Mouse (Mus musculus) right cerebral cortex, postnatal 4 days (tissue): ENCODE measurements around the gene Tas2r135.

Experiments used
- DNase-seq: peaks from one replicate; pipeline ENCODE4 v3.0.0-alpha.2; 2022

Gene Tas2r135

DNA sequence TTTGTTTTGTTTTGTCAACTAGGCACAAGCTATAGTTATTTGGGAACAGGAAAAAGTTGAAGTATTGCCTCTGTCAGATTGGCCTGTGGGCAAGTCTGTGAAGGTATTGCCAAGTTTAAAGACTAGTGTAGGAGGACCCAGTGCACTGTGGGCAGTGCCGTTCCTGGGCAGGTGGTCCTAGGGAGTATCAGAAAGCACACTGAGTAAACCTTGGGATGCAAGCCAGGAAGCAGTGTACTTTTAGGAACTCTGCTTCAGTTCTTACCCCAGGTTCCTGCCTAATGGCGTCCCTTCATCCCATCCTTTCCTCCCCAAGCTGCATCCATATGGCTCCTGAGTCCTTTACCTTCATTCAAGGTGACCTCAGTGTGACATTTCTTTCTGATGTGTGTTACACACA is 30.1 kb upstream of the Tas2r135 start:
- no peak for DNase-seq

DNA sequence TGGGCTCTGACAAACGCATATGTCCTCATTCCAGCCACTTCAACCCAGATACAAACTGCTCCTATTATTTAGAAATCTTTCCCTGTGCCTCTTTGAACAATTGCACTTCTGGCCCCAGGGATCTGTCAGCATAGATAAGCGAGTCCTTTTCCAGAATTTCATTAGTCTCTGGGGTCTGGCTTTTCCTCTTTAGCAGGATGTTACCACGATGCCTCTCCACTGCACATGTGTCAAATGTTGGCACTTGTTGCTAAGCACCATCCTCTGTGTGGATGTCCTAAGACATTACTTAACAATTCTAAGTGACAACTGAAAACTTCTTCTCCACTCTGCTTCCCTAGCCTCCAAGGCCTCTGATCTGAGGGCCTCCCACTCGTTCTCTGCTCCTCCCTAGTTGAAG is 29.2 kb upstream of the Tas2r135 start:
- DNase-seq = no peak

DNA sequence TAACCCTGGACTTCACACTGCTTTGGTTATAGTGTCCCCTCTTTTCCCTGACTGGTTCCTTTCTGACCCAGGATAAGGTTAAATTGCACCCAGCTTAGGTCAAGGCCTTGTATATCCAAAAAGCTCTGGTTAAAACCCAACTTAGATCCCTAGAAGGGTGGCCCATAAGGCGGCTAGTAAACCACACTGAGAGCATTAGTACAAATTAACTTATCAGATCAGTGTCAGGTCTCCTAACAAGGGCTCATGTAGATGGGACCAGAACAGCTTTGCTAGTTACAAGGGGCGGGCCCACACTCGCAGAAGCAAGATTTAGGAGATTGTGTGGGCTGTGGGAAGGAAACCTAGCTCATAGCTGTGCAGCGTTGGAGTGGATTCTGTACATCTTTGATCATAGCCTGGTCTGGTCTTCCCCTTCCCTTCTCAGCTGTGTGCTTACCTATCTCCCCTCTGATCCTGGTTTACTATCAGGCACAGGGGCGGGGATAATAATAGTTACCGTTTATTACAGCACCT is 28.7 kb upstream of the Tas2r135 start:
- no peak for DNase-seq

DNA sequence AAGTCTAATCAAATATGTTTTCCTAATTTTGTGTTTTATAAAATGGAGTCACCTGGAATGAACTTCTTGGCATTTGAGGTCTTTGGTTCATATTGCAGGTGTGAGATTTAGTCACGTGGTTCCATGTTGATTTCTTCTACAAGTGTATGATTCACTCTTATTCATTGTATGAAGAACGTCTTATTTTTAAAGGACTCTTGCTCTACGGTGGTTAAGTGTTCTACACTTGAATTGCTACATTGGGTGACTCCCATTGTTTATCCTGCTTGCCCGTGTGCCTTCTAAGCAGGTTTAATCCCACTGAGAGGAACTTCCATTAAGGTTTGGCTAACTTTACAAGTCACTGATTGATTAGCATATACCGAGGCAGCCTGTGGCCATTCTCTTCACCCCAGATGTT is 28.0 kb upstream of the Tas2r135 start:
- DNase-seq = no peak

DNA sequence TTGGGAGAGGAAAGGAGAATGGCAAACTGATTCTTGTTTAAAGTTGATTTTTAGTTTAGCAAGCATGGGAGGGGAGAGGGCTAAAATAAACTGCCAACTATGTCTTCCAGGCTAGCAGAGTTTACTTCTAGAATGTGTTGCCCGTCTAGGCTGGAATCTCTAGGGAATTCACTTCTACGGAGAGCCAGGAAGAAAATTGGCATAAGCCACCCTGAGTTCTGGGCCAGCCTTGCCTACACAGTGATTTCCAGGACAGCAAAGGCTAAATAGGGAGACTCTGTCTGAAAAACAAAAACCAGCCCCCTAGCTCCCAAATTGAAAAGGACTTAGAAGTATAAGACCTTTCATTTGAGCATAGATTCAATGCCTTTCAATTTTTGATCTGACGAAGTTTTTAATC is 25.7 kb upstream of the Tas2r135 start:
- no peak for DNase-seq

DNA sequence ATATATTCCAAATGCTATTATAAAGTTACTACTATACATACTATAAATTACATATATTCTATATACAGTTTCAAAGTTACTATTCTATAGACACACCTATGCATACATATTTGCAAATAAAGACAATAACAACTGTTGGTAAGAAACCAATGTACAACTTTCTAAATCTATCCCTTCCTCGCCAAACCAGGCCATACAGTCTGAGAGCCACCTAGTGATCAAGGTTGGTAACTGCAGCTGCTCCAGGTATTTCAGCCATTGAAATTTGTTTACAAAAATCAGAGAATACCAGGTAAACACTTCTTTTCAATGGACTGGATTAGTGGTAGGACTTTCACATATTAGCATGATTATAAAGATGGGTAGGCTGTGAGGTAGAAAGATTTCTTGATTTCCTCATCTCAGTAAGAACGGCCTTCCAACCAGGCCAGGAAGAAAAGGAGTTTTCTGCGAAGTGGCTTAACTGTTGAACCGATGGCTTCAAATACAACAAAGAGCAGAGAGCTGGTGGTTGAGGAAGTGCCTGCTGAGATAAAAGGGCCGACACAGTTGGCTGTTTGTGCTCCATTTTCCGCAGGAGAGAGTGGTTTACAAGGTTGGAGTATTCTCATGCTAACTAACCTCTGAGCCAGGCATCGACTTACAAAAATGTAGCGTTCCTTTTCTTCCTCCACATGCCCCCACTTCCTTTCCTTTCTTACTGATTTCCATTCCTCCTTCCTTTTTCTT is 24.7 kb upstream of the Tas2r135 start:
- DNase-seq = peak; percentile 26

DNA sequence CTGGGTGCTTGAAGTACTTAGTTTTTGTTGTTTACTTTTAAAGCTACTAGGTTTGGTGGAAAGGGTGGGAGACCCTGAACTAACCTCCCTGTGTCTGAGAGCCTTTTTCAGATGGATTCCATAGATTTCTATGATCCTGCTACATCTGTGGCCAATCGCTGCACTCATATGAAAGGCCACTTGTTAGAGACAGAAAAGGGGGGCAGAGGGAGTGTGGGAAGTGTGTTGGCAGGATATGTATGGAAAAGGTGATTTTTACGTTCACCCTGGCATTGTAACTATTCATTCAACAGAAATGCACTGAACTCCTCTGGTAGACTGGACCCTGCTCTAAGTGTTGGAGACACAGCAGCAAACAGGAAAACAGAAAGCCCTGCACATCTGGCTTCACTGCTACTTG is 24.0 kb upstream of the Tas2r135 start:
- DNase-seq = no peak

DNA sequence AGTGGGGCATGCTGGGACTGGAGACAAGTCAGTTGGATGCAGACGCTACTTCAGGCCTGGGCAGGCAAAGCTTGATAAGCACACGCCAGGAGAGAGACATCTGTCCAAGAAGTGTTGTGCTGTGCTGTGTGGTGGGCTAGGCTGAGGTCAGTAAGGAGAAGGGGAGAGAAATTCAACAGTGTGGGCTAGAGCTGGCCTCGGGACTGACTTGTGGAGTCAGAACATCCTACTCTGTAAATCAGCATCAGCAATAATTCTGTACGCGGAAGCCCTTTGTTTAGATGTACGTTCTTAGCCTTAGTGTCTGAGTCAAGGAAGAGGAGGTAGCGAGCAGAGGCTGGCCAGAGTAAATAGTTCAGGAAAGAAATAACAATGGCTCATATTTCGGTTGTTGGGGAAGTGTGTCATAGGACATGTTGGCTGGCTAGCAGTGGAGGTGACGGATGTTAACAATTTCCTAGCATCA is 23.3 kb upstream of the Tas2r135 start:
- no peak for DNase-seq

DNA sequence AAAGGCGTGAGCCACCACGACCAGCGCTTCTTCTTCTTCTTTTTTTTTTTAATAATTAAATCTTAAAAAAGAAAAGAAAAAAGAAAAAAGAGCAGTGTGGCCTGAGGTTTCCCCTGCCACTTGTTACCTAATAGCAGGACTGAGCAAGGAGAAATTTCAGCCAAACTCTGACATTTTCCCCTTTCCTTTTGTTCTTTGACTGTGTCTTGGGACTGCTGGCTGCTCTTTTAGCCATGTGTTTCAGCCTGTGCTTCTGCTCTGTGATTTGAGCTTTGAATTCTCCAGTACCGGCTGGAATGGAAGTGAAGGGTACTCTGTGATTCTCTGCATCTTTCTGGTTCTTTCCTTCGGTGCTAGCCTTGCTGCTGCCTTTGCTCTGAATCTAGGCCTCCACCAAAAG is 21.9 kb upstream of the Tas2r135 start:
- no peak for DNase-seq

DNA sequence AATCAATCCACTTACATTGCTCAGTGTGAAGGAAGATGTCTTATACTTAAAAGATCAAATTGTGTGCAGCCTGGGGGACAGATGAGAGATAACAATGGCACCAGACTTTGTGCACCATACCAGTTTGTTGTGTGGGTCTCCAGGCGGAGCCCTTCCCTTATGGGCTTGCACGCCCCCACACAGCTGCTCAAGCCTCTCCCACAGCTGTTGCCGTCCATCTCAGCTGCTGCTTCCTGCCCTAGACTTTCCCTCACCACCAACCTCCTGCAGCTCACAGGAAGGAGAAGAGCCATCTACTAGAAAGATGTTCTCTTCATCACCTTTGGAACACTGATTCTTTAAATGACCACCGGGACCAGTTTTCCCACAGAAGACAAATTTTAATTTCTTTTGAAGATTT is 19.6 kb upstream of the Tas2r135 start:
- DNase-seq = no peak

DNA sequence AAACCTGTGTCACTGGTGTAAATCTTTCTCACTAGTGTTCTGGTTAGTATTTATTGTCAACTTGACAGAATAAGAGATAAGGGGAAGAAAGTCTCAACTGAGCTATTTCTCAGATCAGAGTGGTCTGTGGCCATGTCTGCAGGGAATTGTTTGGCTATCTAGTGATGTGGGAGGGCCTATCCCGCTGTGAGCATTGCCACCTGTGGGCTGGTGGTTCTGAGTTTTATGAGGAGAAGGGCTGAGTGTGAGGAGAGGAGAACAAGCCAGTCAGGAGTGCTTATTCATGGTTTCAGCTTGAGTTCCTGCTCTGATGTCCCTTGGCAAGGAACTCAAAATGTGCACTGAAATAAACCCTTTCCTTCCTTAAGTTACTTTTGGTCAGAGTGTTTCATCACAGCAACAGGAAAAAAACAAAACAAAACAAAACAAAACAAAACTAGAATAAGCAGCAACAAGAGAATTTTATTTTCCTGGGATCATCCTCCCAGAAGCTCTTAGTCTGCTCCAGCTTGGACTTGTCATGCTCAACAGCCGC is 13.4 kb upstream of the Tas2r135 start:
- DNase-seq = no peak

DNA sequence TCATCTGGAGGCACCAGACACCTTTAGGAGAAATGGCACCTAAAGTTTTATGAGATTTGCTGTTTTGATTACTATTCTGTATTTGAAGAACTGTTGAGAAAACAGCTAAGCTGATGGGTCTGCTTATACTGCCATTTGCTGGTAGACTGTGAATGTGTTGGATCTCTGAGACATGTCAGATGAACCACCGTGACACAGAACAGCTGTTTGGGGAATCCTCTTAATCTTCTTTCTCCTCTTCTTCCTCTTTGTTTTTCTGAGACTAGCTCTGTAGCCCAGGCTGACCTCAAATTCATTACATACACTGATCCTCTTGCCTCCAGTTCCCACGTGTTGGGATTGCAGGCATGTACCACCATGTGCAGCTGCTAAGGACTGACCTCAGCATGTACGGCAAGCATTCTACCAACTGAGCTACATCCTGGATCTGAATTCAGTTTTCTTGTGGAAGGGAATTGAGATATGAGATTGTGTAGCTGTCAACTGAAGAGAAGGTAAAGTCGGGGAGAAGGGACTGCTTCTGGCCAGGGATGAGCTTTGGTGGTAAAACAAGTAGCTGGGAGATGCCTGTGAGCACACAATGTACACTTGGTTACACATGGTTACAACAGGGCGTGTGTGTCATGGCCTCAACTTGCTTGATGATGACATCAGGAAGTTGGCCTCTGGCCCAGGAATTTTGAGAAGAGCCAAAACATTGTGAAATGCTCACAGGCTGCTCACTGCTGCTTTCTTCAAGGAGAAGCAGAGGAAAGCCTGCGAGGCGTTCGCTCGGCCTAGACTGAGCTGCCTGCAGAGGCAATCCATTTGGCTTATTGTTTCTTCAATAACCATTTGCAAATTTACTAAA is 9.0 kb upstream of the Tas2r135 start:
- no peak for DNase-seq

DNA sequence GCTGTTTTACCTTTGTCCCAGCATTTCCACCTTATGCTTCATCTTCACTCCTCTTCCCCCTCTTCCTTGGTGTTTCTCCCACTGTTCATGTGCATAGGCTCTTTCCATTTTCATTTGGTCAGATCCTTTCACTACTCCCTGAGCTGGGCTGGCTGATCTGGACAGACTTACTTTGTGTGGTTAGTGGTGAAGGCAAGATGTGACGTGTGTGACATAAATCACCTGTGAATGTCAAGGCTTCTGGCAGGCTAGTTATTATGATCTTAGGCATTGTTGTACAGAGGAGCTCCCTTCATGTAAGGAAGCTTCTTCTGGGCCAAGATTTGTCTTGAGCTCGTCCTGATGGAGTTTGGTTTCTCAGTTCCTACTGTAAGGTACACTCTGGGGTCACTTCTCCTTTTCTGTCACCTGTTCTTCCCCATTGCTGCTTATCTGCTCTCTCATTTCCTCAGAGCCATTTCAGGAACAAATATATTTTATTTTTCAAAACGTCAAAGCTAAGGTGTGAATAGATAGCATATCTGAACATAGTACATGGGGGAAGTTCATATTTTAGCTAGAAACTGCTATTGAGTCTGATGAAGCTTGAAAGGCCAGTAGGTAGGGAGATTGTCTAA is 8.1 kb upstream of the Tas2r135 start:
- no peak for DNase-seq

DNA sequence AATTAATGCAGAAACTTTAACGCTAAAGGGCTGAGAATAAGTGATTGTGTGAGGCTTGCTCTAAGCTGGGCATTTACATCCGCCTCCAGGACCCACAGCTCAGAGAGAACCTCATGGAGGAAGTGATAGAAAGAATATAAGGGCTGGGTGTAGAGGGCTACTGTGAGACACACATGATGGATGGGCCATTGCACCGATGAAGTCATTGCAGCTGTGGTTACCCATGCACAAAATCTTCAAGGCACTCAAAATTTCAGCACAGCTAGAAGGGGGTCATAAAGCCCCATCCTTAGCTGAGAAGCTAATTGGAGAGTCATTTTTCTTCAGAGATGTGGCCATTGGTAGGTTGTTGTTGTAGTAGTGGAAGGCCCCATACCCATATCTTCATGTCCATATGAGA is 6.9 kb upstream of the Tas2r135 start:
- DNase-seq = no peak

DNA sequence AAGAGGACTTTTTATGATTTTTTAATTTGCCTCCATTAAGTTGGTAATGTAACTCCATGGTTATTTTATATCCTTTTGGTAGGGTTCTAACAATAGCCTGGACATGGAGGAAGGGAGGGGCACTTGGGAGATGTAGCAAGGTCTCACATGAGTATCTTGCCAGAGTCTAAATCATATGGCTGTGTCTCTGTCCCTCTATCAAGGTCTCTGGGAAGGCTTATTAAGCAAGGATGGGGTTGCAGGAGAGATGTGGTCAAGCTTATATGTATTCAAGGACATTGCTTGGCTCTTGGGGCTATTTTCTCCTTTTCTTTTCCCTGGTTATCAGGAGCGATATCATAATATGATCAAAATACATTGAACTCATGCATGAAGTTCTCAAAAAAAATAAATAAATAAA is 6.2 kb upstream of the Tas2r135 start:
- no peak for DNase-seq

DNA sequence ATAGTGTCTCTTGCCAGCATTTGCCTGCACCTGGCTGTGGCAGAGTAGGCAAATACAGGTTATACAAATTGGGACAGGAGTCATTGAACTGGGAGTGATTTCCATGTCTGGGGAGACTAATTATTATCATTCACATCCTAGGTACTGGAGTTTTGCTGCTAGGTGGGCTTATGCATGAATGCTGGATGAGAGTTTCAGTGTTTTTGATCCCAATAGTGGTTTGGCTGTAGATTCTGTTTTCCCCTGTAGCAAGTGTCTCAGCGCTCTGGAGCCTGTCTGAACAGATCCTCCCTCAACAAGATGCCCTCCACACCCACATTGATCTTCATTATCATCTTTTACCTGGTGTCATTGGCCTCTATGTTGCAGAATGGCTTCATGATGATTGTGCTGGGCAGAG is 5.3 kb upstream of the Tas2r135 start, which contains the start of gene Tas2r143:
Gene Tas2r143, plus strand, starts transcription at position 301 of the 400 bp plus-strand sequence.
- no peak for DNase-seq

DNA sequence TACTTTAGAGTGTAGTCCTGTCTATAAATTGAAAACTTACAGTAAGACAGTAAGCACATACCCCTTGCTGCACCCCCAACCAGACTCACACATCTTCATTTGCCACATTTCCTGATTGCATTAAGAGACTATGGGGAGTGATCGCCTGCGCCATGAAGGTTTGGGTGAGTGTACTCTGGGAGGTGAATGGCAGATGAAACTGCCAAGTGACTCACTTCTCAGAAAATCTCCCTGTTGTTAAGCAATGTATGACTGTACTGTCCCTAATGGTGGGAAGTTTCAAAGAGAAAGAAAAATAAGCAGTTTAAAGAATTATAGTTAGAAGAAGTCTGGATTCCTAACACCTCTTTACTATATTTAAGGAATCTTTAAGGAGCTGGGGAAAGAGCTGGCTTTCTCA is 14.2 kb downstream of the Tas2r135 start:
- DNase-seq = no peak

DNA sequence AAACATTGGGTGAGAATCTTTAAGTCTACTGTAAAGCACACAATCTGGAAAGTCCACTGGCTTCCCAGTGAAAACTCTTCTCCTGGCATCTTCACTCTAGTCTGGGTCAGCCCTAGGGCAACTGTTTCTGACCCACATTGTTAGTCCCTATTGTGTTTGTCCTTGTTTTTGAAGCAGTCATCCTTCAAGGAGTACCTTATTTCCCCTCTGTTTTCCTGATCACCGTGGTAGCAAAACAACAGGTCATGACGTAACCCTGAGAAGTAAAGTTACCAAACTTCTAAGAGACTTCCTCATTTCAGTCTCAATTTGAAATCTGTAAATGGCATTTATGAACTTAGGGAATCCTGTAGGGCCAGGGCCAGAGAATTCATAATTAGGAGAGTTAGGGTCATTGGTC is 16.2 kb downstream of the Tas2r135 start:
- no peak for DNase-seq

DNA sequence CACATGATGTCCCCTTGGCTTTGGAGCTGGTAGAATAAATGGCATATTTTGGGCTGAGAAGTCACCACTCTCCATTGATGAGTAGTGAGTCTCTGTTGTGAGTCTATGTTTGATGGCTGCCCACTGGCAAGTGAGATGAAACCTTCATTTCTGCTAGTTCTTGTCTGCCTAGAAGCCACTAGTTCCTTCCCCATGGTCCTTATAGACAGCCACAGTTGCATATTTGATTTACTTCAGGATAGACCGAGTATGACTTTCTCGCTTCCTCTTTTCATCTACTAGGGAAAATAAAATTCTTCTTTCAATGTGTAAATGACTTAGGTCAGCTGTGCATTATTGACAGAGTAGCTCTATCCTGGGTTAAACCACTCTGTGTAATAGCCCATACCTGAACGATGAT is 19.2 kb downstream of the Tas2r135 start:
- no peak for DNase-seq

DNA sequence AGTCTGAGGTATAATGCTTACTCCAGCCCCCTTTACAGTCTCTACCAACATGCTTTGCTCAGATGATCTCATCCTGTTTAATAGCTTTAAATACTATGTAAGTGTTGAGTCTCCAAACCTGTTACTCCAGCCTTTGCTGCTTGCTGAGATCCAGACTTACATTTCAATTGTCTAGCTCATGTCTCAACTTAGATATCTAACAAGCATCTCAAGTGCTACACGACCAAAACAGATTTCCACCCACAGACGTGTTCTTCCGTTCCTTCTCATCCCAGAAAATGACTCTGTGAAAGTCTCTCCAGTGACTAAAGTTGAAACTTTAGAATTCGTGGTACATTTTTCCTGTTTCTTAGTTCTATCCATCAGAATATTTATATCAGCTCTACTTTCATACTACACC is 21.1 kb downstream of the Tas2r135 start:
- no peak for DNase-seq

DNA sequence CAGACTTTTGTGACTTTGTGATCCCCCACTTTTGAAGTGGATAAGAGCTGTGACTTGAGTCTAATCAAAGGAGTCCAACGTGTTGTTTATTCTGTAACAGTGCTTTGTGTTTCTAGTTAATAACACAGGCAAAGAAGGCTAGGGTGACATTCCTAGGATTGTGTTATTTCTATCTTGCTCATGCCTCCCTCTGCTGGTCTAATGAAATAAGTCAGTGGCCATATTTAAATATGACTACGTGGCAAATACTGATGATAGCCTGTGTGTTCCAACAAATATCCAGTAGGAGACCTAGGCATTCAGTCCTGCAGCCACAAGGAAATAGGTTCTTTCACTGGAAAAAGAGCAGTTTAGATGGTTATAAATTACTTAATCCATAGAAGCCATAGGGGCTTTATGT is 28.3 kb downstream of the Tas2r135 start:
- no peak for DNase-seq

DNA sequence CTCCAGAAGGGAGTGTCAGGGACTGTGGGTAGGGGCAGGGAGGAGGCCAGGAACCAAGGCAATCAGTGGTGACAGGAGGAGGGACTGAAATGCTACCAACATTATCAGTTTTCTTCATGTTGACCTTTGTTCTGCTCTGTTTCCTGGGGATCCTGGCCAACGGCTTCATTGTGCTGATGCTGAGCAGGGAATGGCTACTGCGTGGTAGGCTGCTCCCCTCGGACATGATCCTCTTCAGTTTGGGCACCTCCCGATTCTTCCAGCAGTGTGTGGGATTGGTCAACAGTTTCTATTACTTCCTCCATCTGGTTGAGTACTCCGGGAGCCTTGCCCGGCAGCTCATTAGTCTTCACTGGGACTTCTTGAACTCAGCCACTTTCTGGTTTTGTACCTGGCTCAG is 29.2 kb downstream of the Tas2r135 start, which contains the start of gene Tas2r126:
Gene Tas2r126, plus strand, starts transcription at position 90 of the 400 bp plus-strand sequence.
- no peak for DNase-seq

DNA sequence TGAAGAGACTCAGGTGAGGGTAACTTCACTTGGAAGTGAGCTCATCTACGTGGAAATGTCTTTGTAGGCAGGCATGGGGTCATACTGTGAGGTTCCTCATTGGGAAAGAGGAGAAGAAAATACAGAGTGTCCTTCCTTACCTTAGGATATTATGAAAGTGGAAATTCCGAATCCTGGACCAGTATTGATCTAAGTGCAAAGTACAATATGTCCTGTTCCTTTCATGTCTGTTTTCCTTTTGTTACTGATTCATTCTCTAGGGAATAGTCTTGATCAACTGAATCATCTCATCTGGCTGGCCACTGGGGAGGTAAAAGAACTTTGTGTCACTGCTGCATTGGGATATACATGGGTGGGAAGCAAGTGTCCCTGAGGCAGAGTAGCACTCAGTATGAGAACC is 30.3 kb downstream of the Tas2r135 start:
- DNase-seq = no peak
